Comparison of ENCODE assay signal across 11 mouse cellular contexts in the genomic region with DNA sequence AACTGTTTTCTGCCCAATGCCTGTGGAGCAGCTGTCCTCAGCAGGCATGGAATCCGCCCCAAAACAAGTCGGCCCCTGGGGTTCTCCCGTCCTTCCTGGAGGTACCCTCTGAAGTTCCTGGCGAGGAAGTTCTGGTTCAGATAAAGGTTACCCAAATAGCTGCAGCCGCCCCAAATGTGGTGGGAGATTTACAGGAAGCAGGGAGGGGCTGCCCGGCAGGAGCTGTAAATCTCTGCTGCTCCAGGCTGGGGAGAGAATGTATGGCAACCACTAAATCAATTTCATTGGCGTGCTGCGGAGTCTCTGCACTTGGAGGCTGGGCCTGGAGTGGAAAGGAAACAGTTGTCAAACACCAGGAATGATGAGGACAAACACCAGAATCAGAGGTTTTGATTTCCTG.
DNase-seq lines count a peak whose midpoint lies in the region; ATAC-seq and TF ChIP-seq lines count a peak whose summit lies in the region.
"Had no signal": no experiment of that assay in that cellular context is flagged by ENCODE, and none has a peak within 500 bp of the region (broad histone marks: within the 10 kb centered on the region; RNA-seq: fewer than 3 reads in every experiment).

No protein-coding gene starts in this region.

- H3K36me3 ChIP-seq in liver, embryonic 11.5 days (ENCODE audit: control insufficient read depth, insufficient read depth, low read length), result no peaks in the 10 kb centered on the region
- no peaks in the 10 kb centered on the region for H3K36me3 ChIP-seq in liver, postnatal 0 days (replicated peaks; ENCODE audit: insufficient read depth, low read length)
- H3K36me3 ChIP-seq in neural tube, embryonic 13.5 days, result no peaks in the 10 kb centered on the region
- no peaks in the 10 kb centered on the region for H3K36me3 ChIP-seq in thymus, adult 2 months (ENCODE audit: control insufficient read depth, insufficient read depth, low read length)

- TF ChIP-seq CTCF in liver, postnatal 0 days (IDR thresholded peaks at IDR 0.05; ENCODE audit: low read depth), result no peak
- no peak for TF ChIP-seq CTCF in thymus, adult 2 months (IDR thresholded peaks at IDR 0.05; ENCODE audit: borderline replicate concordance, control insufficient read depth, extremely low read depth, insufficient read depth, low read length, poor library complexity)

- WGBS in liver, embryonic 11.5 days, result 18% methylated on average over 8 of the region's 8 CpGs
- 29% methylated on average over 8 of the region's 8 CpGs for WGBS in liver, postnatal 0 days (ENCODE audit: insufficient replicate concordance)
- 6% methylated on average over 8 of the region's 8 CpGs for WGBS in neural tube, embryonic 13.5 days
- WGBS in thymus, adult 2 months, result 10% methylated on average over 8 of the region's 8 CpGs

- peak; percentile 38 for DNase-seq in liver, embryonic 11.5 days (ENCODE audit: low spot score)
- DNase-seq in liver, postnatal 0 days, result no peak
- peak; percentile 74 for DNase-seq in kidney, postnatal 14 days
- DNase-seq in thymus, postnatal 14 days, result no peak
- DNase-seq in thymus, postnatal 25 days, result no peak
- DNase-seq in thymus, adult 2 months, result no peak
- DNase-seq: cerebellum, adult 2 months had no signal

- no peaks in the 10 kb centered on the region for H3K27me3 ChIP-seq in liver, embryonic 11.5 days (replicated peaks; ENCODE audit: control insufficient read depth, insufficient read depth, low read length)
- H3K27me3 ChIP-seq in liver, postnatal 0 days (ENCODE audit: insufficient read depth, low read length), result no peaks in the 10 kb centered on the region
- H3K27me3 ChIP-seq in neural tube, embryonic 13.5 days, result 0 out of 2 replicates have a peak, but pooled peaks cover 5% of the 10 kb centered on the region
- H3K27me3 ChIP-seq in thymus, adult 2 months (ENCODE audit: control insufficient read depth, insufficient read depth, low read length), result no peaks in the 10 kb centered on the region

- H3K9me3 ChIP-seq in liver, embryonic 11.5 days (ENCODE audit: control insufficient read depth, low read length), result no peaks in the 10 kb centered on the region
- H3K9me3 ChIP-seq in liver, postnatal 0 days (ENCODE audit: low read length), result no peaks in the 10 kb centered on the region
- no peaks in the 10 kb centered on the region for H3K9me3 ChIP-seq in neural tube, embryonic 13.5 days

- no peak for ATAC-seq in liver, embryonic 11.5 days (replicated peaks; ENCODE audit: low FRiP score)
- no peak for ATAC-seq in liver, postnatal 0 days
- peak; percentile 23 to 53; a peak in 2 of 4 replicates for ATAC-seq in hematopoietic stem cell, adult 5-6 weeks (replicated peaks in 1 of 2; ENCODE audit: insufficient read depth in 1 of 2, low FRiP score in 2 of 2, low TSS enrichment in 1 of 2, low read depth in 1 of 2, poor library complexity in 2 of 2, severe bottlenecking in 2 of 2)
- ATAC-seq in neural tube, embryonic 13.5 days (ENCODE audit: low read depth), result peak; percentile 61

- no peak for TF ChIP-seq EP300 in liver, postnatal 0 days (IDR thresholded peaks at IDR 0.05; ENCODE audit: low read depth)

- no peak for TF ChIP-seq POLR2A in thymus, adult 2 months (IDR thresholded peaks at IDR 0.05; ENCODE audit: control insufficient read depth, extremely low read depth, insufficient read depth, low read length, poor library complexity)

- H3K27ac ChIP-seq in liver, embryonic 11.5 days (ENCODE audit: low read depth, low read length), result peak overlapping the region; percentile 35; the same call in 1 of the 2 replicates
- no peak overlapping the region for H3K27ac ChIP-seq in liver, postnatal 0 days (ENCODE audit: low read depth)
- 0 out of 2 replicates have a peak overlapping the region, but pooled peaks have one; percentile 46 for H3K27ac ChIP-seq in neural tube, embryonic 13.5 days (replicated peaks)
- H3K27ac ChIP-seq in thymus, adult 2 months (ENCODE audit: control insufficient read depth, insufficient read depth, low read length), result no peak overlapping the region
- H3K27ac ChIP-seq: hindbrain, embryonic 14.5 days; macrophage had no signal

- peaks cover 7% of the 10 kb centered on the region; the same call in 1 of the 2 replicates for H3K4me1 ChIP-seq in liver, embryonic 11.5 days (replicated peaks; ENCODE audit: control insufficient read depth, insufficient read depth, low read length)
- H3K4me1 ChIP-seq in liver, postnatal 0 days (ENCODE audit: insufficient read depth), result no peaks in the 10 kb centered on the region
- peaks cover 27% of the 10 kb centered on the region for H3K4me1 ChIP-seq in neural tube, embryonic 13.5 days (replicated peaks)
- H3K4me1 ChIP-seq in thymus, adult 2 months (replicated peaks; ENCODE audit: control insufficient read depth, insufficient read depth, low read length), result no peaks in the 10 kb centered on the region

- H3K4me3 ChIP-seq in liver, embryonic 11.5 days (ENCODE audit: low read depth, low read length), result no peak overlapping the region
- H3K4me3 ChIP-seq in liver, postnatal 0 days (ENCODE audit: low read depth, low read length), result no peak overlapping the region
- no peak overlapping the region for H3K4me3 ChIP-seq in neural tube, embryonic 13.5 days
- H3K4me3 ChIP-seq in thymus, adult 2 months (ENCODE audit: control insufficient read depth, insufficient read depth, low read length), result no peak overlapping the region

- H3K4me2 ChIP-seq in liver, embryonic 11.5 days, result no peak overlapping the region
- no peak overlapping the region for H3K4me2 ChIP-seq in liver, postnatal 0 days (ENCODE audit: low read depth, low read length)
- H3K4me2 ChIP-seq in neural tube, embryonic 13.5 days, result no peak overlapping the region
- H3K4me2 ChIP-seq: hindbrain, embryonic 14.5 days had no signal

- no peak overlapping the region for H3K9ac ChIP-seq in liver, embryonic 11.5 days (ENCODE audit: low read depth, low read length)
- no peak overlapping the region for H3K9ac ChIP-seq in liver, postnatal 0 days (replicated peaks)
- H3K9ac ChIP-seq in neural tube, embryonic 13.5 days, result no peak overlapping the region
- H3K9ac ChIP-seq: hindbrain, embryonic 14.5 days had no signal

Comparison
In these comparisons a context has a peak if more than half of its experiments do, and no peak if none do; other contexts are left out.
1. DNase-seq: peak in liver, embryonic 11.5 days (single experiment) and kidney, postnatal 14 days (single experiment); none in liver, postnatal 0 days (single experiment), thymus, postnatal 14 days (single experiment), thymus, postnatal 25 days (single experiment) and thymus, adult 2 months (single experiment).
2. H3K27ac ChIP-seq: peak in liver, embryonic 11.5 days (single experiment) and neural tube, embryonic 13.5 days (single experiment); none in liver, postnatal 0 days (single experiment) and thymus, adult 2 months (single experiment).
3. ATAC-seq: peak in hematopoietic stem cell, adult 5-6 weeks (2 of 2) and neural tube, embryonic 13.5 days (single experiment); none in liver, embryonic 11.5 days (single experiment) and liver, postnatal 0 days (single experiment).